Mouse (Mus musculus): ENCODE data around the gene Acoxl. TPM values are rescaled to one million over a fixed set of nuclear protein-coding genes. Genes with fewer than 3 reads are reported as not detected.
"Not testable (repeated sequence)": the region's sequence is repeated elsewhere in the genome, so short reads cannot be mapped to it uniquely, and the experiment has no call there.

Acoxl gene
- total RNA-seq, 1 experiment from 2014 or later = 0.23 TPM

DNA sequence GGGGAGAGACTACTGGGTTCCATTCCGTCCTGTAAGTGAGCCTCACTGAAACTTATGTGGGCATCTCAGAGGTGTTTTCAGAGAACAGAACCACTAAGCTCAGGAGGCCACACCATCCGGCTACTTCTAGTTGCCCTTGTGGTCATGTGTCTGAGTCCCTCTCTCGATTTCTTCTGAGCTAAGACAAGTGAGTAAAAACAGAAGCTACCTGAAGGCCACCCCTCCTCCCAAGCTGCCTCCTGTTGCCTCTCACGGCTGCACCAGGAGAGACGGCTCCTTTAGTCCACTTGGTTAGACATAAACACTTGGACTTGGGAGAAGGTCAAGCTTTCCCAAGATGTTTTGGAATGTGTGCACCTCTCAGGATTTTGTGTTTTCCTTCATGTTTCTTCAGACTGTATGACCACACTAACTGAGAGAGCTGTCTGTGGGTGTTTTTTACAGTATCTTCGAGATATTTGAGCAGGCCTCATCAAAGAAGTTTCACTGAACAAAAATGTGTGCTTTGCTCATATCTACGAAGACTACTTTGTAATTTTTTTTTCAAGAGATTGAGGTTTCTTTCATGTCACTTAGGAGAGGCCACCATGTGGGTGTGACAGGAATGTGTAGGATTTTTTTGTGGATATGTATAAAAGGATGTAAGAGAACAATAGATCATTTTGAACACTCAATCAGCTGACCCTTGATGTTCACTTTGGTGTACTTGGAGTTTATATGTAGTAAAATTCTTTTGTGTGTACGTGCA is 249.3 kb downstream of the Acoxl start:
- ATAC-seq (ENCODE audit: extremely low read depth, insufficient number of reproducible peaks, low FRiP score, poor library complexity, severe bottlenecking) = no peak

DNA sequence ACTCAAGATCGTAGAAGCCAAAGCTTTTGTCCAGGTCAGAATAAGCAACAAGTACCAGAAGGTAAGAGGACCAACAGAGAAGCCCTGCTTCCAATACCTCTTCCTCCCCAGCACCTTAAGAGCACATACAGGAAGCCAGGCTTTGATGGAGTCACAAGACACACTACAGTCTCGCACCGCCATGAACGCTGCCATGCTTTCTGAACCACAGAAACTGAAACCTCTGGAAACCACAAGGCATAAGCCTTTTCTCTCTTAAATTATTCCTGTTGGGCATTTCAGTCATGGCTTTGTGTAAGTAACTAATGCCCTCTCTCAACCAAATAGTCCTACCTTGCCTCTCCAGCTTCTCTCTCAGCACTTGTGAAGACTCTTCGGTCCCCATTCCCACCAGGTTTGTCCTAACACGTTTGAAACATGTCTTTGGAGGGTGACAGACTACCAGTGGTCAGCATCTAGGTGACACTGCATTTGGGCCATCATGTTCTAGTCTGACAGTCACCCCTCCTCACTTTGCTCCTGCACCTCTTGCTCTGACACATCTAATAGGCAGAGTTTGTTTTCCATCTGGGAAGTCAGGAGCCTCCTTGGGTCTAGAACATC is 251.7 kb downstream of the Acoxl start:
- no peak for ATAC-seq (ENCODE audit: extremely low read depth, insufficient number of reproducible peaks, low FRiP score, poor library complexity, severe bottlenecking)

DNA sequence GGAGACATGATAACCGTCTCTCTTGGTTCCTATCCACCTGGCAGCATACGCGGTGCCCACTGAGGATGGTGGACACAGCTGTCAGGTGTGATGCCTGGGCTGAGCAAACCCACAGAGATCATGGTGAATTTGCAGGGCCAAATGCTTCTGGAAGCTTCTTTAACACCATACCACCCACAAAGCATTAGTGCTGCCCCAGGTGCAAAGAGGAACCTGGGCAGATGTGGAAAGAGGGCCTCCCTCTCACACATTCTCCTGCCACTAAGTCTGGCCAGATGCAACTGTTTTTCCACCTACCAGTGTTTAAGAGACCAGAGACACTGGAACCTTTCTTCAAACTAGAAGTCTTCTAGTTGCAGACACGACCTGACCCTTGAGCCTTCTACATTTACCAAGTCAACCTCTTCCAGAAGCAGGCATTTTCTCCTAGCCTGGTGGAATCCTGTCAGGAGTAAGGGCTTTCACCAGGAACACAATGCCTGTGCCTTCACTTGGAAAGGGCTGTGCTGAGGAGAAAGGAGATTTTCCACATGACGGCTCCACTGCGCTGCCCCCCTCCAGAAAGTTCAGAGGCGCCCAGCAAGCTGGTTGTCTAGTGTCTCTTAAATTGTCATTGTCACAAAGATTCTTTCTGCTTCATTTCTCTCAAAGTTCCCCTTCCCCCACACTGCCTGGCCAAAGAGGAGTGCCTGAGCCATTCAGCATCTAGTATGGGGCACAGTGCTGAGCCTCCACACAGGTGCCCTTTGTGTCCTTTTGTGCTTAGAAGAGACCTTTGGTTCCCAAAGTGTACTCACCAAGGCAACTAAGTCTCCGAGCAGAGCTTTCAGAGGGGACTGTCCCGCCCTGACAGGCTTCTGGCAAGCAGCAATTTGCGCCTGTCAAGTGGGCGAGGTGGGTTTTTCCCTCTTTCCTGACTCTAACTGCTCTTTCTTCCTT is 253.0 kb downstream of the Acoxl start:
- ATAC-seq (ENCODE audit: extremely low read depth, insufficient number of reproducible peaks, low FRiP score, poor library complexity, severe bottlenecking) = peak; percentile 38; the same call in 1 of the 2 replicates

DNA sequence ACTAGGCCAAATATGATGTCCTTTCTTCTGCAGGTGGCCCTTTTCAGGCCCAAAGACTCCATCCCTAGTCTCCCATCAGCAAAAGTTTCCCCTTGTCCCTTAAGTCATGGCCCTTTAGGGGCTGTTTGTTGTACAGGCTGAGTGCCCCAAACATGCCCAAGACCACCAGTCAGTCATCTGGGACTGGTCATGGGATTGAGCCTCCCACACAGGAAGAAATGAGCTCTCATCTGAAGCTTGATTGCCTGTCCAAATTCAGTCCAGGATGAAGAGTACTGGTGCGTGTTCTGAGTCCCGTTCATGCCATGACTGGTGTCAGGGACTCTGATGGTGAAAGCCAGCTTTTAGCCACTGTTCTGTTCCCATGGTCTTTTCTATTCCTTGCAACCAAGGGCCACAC is 253.8 kb downstream of the Acoxl start:
- ATAC-seq (ENCODE audit: extremely low read depth, insufficient number of reproducible peaks, low FRiP score, poor library complexity, severe bottlenecking) = no peak

DNA sequence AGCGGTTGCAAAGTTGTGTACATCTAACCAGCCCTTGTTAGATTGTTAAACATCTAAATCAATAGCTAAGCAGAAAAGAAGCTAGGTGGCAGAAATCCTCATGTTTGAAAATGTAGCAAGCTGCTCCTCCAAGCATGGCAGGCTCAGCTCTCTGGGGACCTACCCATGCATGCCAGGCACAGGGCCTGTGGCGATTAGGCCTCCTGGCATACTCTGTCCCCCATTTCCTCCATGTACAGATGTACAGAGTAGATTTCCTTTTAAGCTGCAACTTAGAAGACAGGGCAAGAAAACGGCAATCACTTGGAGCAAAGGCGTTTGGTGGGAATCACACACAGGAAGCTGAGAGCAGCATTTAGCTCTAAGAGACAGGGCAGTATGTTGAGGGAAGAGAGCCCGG is 255.5 kb downstream of the Acoxl start:
- peak; percentile 60; the same call in 1 of the 2 replicates for ATAC-seq (ENCODE audit: extremely low read depth, insufficient number of reproducible peaks, low FRiP score, poor library complexity, severe bottlenecking)

DNA sequence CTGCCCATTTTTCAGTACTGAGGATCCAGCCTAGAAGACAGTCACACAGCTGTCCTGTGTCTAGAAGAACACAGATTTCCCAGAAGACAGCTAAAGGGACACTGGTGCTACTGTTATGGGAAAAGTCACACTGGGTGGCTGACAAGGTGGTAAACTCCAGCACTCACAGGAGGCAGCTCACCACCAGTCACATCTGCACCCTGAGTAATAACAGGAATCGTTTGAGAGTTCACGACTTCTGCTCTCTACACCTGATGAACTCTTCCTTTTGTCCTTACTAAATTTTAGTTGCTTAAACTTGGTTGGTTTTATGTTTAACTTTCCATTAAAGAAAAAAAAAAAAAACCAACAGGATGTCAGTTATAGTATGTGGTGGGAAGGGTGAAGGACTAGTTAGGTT is 255.9 kb downstream of the Acoxl start:
- no peak for ATAC-seq (ENCODE audit: extremely low read depth, insufficient number of reproducible peaks, low FRiP score, poor library complexity, severe bottlenecking)

DNA sequence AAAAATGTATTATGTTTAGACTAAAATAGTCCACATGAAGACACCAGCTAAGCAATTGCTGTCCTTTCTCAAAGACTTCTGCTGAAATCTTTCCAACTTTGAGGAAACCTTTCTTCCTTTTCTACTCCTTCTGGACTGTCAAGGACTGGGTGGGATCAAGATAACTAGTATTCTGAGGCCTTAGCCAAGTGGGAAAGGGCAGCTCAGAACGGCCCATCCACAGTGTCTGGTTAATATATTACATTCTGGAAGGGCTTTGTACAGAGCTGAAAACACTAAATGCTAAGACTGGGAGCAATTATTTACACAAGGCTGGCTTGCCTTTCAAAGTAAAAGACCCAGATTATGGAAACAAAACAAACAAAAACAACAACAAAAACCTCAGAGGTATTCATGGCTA is 256.6 kb downstream of the Acoxl start:
- ATAC-seq (ENCODE audit: extremely low read depth, insufficient number of reproducible peaks, low FRiP score, poor library complexity, severe bottlenecking) = no peak

DNA sequence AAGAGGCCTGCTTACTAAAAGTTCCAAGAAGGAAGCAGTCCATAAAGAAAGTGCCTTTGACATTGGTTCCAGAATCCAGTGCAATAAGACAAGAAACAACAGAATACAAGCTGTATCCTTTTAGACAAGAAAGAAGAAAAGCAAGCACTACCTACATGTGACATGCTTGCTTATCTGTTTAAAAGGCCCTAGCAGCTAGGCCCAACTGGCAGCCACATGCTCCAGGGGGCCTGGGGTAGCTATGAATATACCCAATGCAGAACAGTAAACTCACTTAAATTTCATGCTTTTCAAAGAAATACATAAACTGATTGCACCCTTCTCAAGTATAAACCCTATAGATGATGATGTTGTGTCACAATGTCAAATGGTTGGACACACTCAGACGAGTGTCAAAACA is 257.4 kb downstream of the Acoxl start:
- no peak for ATAC-seq (ENCODE audit: extremely low read depth, insufficient number of reproducible peaks, low FRiP score, poor library complexity, severe bottlenecking)

DNA sequence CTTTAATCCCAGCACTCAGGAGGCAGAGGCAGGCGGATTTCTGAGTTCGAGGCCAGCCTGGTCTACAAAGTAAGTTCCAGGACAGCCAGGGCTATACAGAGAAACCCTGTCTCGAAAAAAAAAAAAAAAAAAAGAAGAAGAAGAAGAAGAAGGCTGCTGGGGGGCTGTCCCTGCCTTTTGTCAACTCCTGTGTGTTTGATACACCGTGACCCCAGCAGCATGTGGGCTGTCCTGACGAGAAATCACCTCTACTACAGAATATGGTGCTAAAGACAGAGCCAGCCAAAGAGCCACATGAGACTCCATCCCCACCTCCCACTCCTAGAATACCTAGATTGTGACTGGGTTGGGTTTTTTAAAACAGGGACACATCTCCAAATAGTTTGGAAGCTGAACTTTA is 259.4 kb downstream of the Acoxl start:
- not testable (repeated sequence) for ATAC-seq (ENCODE audit: extremely low read depth, insufficient number of reproducible peaks, low FRiP score, poor library complexity, severe bottlenecking)

DNA sequence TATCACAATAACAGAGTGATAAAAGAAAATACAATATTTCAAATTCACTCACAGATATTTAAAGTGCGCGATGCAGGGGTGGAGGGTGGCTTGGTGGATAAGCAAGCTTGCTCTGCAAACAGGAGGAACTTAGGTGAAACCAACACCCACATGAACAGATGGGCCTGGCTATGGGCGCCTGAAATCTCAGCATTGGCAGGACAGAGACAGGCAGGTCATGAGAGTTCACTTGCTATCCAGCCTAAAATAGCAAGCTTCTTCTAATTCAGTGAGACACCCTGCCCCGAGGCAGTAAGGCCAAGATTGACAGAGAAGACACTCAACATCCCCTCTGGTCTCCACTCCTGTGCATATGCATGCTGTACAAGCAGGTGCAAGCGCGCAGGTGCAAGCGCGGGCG is 263.4 kb downstream of the Acoxl start:
- no peak for ATAC-seq (ENCODE audit: extremely low read depth, insufficient number of reproducible peaks, low FRiP score, poor library complexity, severe bottlenecking)

DNA sequence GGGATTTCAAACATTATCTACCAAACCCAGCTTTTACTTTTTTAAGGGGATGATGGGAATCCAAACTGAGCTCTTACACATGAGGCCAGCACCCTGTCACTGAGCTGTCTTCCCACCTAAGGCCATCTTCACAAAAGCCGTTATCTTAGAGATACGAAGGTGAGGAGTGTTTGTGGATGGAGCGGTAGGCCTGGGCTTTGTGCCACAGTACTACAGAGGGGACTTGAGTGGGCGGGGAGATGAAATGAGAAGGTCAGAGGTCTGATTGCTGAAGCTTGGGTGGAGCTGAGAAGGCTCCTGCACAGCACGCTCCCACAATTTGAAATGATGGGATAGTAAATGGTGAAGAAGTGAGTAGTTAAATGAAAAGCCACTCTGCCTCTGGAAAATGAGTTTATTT is 266.1 kb downstream of the Acoxl start:
- ATAC-seq (ENCODE audit: extremely low read depth, insufficient number of reproducible peaks, low FRiP score, poor library complexity, severe bottlenecking) = no peak

DNA sequence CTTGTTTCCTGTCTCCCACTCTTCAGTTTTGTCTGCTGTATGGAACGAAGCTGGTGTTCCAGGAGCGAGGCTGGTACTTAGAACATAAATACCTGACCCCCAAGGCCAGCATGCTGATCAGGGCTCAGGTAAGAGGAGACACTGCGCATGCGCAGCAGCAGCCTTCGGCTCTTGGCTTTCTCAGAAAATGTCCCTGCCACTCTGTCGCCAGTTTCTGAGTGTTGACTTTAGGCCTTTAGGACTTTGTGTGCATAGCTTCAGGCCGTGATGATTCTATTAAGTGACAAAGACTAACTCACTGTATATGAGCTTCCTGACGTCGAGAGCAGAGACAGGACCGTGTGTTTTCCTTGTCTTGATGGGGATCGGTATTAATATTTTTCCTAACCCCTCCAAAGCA is 267.0 kb downstream of the Acoxl start:
- ATAC-seq (ENCODE audit: extremely low read depth, insufficient number of reproducible peaks, low FRiP score, poor library complexity, severe bottlenecking) = no peak

DNA sequence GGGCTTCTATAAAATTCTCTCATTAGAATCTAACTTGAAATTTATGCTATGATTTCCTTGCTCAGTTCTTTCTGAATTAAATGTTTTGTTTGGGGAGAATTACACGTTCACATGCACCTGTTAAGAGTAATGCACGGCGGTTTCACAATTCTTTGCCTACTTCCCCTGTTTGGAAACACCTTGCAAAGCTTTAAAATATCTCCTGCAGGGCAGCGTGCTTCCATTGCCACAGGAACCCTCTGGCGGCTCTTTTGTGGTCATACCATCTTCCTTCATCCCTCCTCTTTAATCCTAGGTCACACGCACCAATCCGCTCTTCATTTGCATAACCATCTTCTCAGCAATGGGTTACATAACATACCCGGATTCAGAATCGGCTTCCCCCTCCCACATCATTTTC is 272.9 kb downstream of the Acoxl start:
- 0 out of 2 replicates have a peak, but pooled peaks have one; percentile 19 for ATAC-seq (ENCODE audit: extremely low read depth, insufficient number of reproducible peaks, low FRiP score, poor library complexity, severe bottlenecking)

DNA sequence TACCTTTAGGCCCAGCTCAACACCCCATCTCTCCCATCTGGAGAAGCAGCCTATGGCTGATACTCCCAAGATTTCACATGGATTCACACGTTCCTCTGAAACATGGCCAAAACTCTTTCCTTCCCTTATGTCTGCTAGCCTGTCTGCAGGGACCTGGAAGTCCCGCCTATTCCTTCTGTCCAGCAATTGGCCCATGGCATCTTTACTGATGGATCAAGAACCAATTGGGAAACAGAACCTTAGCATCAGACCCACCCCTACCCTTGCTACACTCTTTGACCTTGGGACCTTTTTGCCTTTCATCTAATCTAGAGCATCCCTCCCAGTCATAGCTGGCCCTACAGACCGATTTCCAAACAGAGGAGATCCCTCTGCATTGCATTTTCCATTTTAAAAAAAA is 275.9 kb downstream of the Acoxl start:
- no peak for ATAC-seq (ENCODE audit: extremely low read depth, insufficient number of reproducible peaks, low FRiP score, poor library complexity, severe bottlenecking)

DNA sequence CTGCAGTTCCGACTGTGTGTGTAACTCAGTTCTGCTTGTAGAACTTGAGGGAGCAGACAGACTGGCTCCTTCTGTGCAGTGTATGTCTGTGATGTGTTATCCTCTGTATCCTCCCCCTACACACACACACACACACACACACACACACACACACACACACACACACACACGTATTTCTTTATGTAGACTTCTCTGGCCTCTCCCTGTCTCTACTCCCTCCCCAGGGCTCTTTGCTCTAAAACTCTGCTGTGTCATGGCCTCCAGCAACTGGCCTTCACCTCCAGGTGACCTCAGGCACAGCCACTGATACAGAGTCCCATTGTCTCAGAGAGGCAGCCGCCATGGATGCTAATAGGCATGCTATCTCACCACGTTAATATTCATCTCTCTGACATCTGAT is 276.9 kb downstream of the Acoxl start:
- no peak for ATAC-seq (ENCODE audit: extremely low read depth, insufficient number of reproducible peaks, low FRiP score, poor library complexity, severe bottlenecking)

DNA sequence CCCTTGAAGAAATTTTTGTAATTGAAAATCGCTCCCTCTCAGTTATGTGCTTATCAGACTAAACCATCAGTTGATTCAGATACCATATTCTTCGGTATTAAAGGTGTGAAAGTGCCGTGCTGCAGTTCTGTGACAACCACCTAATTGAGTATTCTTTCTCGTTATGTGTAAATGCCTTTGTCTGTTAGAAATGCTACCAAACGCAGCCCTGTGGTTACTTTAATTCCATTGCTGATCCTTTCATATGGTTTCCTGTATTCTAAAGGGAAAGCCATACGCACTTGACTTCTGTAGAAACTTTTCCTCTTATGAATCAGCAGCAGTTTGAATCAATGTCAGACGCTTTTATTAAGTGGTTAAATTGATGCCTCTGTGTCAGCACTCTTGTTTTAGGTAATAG is 278.9 kb downstream of the Acoxl start:
- no peak for ATAC-seq (ENCODE audit: extremely low read depth, insufficient number of reproducible peaks, low FRiP score, poor library complexity, severe bottlenecking)

DNA sequence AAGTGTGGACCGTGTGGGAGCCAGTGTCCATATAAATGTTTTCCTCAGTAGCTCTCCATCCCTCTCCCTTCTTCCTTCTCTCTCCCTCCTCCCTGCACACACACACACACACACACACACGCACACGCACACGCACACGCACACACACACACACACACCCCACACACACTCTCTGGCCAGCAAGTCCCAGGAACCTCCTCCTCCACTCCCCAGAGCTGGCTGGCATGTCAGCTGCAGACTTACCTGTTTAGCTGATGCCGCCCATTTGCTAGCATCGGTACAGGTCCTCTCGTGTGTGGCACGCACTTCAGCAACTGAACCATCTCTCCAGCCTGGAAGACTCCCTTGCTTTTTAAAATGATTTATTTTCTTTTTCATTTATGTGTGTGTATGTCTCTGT is 280.3 kb downstream of the Acoxl start:
- ATAC-seq (ENCODE audit: extremely low read depth, insufficient number of reproducible peaks, low FRiP score, poor library complexity, severe bottlenecking) = no peak

DNA sequence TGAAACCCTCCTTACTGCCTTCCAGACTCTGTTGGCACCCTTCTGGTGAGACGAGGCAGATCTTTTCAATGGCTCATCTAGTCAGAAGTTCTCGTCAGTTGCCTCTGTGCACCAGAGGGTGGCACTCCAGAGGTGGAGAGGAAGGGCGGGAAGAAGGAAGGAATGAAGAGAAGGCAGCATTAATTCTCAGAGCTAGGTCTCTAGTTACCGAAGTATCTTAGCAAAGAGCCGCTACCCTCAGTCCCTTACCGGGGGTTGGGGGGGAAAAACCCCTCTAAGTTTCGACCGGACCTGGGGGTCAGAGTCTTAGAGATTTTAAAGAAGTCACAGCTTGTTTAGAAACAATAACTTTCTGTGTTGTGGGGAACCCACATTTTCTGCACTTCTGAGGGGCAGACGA is 283.8 kb downstream of the Acoxl start:
- ATAC-seq (ENCODE audit: extremely low read depth, insufficient number of reproducible peaks, low FRiP score, poor library complexity, severe bottlenecking) = peak; percentile 16; the same call in 1 of the 2 replicates

DNA sequence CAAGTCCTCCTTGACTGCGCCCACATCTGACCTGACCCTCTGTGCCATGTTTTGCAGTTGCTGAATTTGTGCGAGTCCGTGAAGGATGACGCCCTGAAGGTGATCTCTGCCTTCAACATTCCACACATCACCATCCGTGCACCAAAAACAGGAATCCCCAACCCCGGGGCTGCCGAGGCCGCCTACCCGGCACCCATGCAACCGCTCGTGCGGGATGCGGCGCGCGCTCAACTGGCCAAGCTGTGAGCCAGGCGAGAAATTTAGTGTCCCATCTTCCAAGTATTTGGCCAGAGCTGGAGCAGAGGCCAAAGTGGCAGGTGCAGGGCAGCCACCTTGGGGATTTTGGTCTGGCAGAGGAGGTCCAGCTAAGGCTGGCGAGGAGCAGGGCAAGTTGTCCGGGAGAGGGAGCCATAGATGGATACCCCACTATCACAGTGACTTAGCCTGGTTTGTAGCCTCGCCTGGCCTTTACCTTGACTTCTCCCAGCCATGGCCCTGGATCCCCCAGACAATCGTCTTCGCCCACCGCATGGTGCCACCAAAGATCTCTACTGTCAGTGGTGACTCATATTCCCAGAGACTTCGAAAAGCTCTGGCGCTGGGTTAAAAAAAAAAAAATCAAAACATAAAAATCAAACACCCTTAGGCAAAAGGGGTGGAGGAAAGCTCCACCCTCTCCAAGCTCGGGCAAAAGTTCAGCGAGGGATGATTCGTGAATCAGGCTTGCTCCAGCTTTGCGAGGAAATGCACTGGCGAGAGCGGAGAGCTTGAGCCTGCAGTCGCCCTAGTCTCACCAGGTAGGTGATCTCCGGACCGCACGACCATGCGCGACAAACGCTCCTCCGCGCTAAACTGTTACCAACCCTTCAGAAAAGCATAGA is 284.5 kb downstream of the Acoxl start:
- no peak for ATAC-seq (ENCODE audit: extremely low read depth, insufficient number of reproducible peaks, low FRiP score, poor library complexity, severe bottlenecking)
